Mouse (Mus musculus) hindbrain, postnatal 0 days (tissue): Measurements from ENCODE around the gene Tusc2. TPM values are rescaled to one million over a fixed set of nuclear protein-coding genes. Genes with fewer than 3 reads are reported as not detected.

Experiments used
- ATAC-seq: fragments of 200-750 bp; cut with Nextera tagmentation; 2 replicates; pipeline ENCODE4 v1.8.0; 2017; ENCODE audit warnings: mild to moderate bottlenecking, moderate TSS enrichment, moderate library complexity
- DNase-seq: peaks from one replicate; pipeline ENCODE4 v3.0.0-alpha.2; 2015; ENCODE audit warnings: low spot score
- H3K27ac ChIP-seq: fragments of 300-500 bp; sonication (generic); 2 replicates; pipeline ENCODE4 v1.5.1; 2014; ENCODE audit warnings: mild to moderate bottlenecking
- H3K27me3 ChIP-seq: fragments of 300-500 bp; sonication (generic); 2 replicates; pipeline ENCODE4 v1.6.1; 2014; ENCODE audit warnings: low read length, mixed read lengths; ENCODE audit not compliant: insufficient read depth
- H3K36me3 ChIP-seq: fragments of 300-500 bp; sonication (generic); 2 replicates; pipeline ENCODE4 v1.6.1; 2014; ENCODE audit warnings: low read length, mixed read lengths; ENCODE audit not compliant: insufficient read depth
- H3K4me1 ChIP-seq: fragments of 300-500 bp; sonication (generic); 2 replicates; pipeline ENCODE4 v1.6.1; 2014; ENCODE audit warnings: antibody characterized with exemption, low read length, mixed read lengths; ENCODE audit not compliant: insufficient read depth
- H3K4me2 ChIP-seq: fragments of 300-500 bp; sonication (generic); 2 replicates; pipeline ENCODE4 v1.6.1; 2014; ENCODE audit warnings: low read depth, mild to moderate bottlenecking, low read length, moderate library complexity, mixed read lengths
- H3K4me3 ChIP-seq: fragments of 300-500 bp; sonication (generic); 2 replicates; pipeline ENCODE4 v1.5.1; 2014; ENCODE audit warnings: low read length
- H3K9ac ChIP-seq: fragments of 300-500 bp; sonication (generic); replicated peaks from 2 replicates; pipeline ENCODE4 v1.6.1; 2014; ENCODE audit warnings: mild to moderate bottlenecking, low read length, moderate library complexity, mixed read lengths
- H3K9me3 ChIP-seq: fragments of 300-500 bp; sonication (generic); 2 replicates; pipeline ENCODE4 v1.6.1; 2016; ENCODE audit warnings: low read length, mixed read lengths
- CTCF ChIP-seq: IDR thresholded peaks from 2 replicates; pipeline ENCODE4 v1.5.1; 2016; ENCODE audit warnings: antibody characterized with exemption, control low read depth, low read depth
- WGBS: fragments of 180-500 bp; shearing (Covaris S2); extraction: QIAGEN DNeasy Blood & Tissue Kit; methylation state at CpG from one replicate; pipeline ENCODE4 v1.1.7; 2014; 5-methylcytosine and 5-hydroxymethylcytosine counted together
- polyA plus RNA-seq: library from polyadenylated mRNA; unstranded; fragments of >200 nt; fragmentation: Nextera tagmentation; extraction: Ambion mirVana; gene quantifications from 2 replicates; pipeline ENCODE4 v1.2.1, GENCODE M21; 2015
- total RNA-seq: library from RNA; depleted of rRNA; stranded (reverse); fragments of >200 nt; gene quantifications from 2 replicates; pipeline ENCODE4 v1.2.3, GENCODE M21; 2014

The Tusc2 gene
- total and polyA plus RNA-seq, 2 experiments from 2014 or later, result 115 to 142 TPM

DNA sequence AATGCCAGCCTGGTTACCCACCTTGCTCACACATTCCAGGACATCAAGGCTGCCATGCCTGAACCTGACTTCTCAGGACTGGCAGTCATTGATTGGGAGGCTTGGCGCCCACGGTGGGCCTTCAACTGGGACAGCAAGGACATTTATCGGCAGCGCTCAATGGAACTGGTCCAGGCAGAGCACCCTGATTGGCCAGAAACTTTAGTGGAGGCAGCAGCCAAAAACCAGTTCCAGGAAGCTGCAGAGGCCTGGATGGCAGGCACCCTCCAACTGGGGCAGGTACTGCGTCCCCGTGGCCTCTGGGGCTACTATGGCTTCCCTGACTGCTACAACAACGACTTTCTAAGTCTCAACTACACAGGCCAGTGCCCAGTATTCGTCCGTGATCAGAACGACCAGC is 14.8 kb downstream of the Tusc2 start:
- WGBS, result 91% methylated on average over 10 of the region's 10 CpGs
- H3K9ac ChIP-seq, result no peak overlapping the region
- ATAC-seq, result no peak
- no peaks in the 10 kb centered on the region for H3K27me3 ChIP-seq
- H3K9me3 ChIP-seq, result no peaks in the 10 kb centered on the region
- H3K27ac ChIP-seq, result no peak overlapping the region
- H3K4me1 ChIP-seq, result peaks cover 9% of the 10 kb centered on the region; the same call in 1 of the 2 replicates
- H3K4me3 ChIP-seq, result no peak overlapping the region
- no peak for TF ChIP-seq CTCF
- no peak overlapping the region for H3K4me2 ChIP-seq
- peaks cover 7% of the 10 kb centered on the region; the same call in 1 of the 2 replicates for H3K36me3 ChIP-seq
- no peak for DNase-seq

DNA sequence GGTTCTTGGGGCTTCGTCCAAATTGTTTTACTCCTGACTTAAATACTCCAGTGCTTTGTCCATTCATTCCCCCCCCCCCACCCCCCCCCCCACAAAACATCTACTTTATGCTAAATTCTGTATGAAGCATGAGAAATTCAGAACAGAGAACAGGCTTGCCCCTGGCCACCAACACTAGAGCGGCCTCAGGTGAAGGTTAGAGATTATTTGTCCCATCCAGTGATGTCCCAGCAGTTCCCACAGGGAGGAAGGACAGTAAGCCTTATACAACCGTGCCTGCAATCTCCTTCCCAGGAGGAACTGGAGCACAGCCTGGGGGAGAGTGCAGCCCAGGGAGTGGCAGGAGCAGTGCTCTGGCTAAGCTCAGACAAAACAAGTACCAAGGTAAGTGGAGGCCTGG is 15.5 kb downstream of the Tusc2 start, which contains the start of gene Naa80:
Gene Naa80, plus strand, starts transcription at position 301 of the 400 bp plus-strand sequence.
- Histone ChIP-seq H3K4me1 (peaks cover 9% of the 10 kb centered on the region; the same call in 1 of the 2 replicates), H3K9me3 (no peaks in the 10 kb centered on the region), H3K4me3 (no peak within 1 kb of the TSS), H3K9ac (no peak within 1 kb of the TSS), H3K27ac (peak within 1 kb of the TSS; percentile 88), H3K36me3 (peaks cover 11% of the 10 kb centered on the region; the same call in 1 of the 2 replicates), H3K4me2 (no peak within 1 kb of the TSS), H3K27me3 (no peaks in the 10 kb centered on the region)
- no peak for ATAC-seq
- no peak for DNase-seq
- no peak for TF ChIP-seq CTCF
- 77% methylated on average over 3 of the region's 3 CpGs for WGBS

DNA sequence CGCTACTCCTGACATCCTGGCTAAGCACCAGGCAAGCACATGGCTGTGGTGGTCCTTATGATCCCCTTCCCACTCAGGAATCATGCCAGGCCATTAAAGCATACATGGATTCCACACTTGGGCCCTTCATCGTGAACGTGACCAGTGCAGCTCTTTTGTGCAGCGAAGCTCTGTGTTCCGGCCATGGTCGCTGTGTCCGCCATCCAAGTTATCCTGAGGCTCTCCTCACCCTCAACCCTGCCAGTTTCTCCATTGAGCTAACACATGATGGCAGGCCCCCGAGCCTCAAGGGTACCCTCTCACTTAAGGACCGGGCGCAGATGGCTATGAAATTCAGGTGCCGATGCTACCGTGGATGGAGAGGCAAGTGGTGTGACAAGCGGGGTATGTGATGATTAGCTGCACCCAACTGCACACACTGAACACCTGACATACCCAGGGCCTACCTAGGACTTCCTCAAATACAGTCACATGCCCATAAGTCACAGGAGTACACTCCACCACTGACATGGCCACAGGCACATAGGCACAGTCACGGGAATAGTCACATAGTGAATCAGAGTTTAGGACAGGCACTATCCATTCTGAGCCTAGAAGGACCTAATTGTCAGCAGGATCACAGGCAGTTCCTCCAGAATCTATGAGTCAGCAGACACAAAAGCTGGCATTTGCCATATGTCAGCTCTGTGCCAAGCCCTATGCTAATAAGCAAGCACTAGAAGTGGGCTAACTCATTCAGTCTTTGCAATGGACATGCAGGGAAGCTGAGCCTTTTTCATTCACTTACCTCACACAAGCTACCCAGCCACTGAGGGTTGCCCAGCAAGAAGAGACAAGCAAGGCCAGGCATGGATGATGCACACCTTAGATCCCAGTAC is 16.2 kb downstream of the Tusc2 start:
- Histone ChIP-seq H3K4me3 (no peak overlapping the region), H3K27me3 (no peaks in the 10 kb centered on the region), H3K9ac (no peak overlapping the region), H3K4me2 (no peak overlapping the region), H3K4me1 (peaks cover 9% of the 10 kb centered on the region; the same call in 1 of the 2 replicates), H3K27ac (peak overlapping the region; percentile 88), H3K9me3 (no peaks in the 10 kb centered on the region), H3K36me3 (peaks cover 11% of the 10 kb centered on the region; the same call in 1 of the 2 replicates)
- WGBS, result 85% methylated on average over 14 of the region's 14 CpGs
- ATAC-seq, result no peak
- peak; percentile 15 for DNase-seq
- no peak for TF ChIP-seq CTCF

DNA sequence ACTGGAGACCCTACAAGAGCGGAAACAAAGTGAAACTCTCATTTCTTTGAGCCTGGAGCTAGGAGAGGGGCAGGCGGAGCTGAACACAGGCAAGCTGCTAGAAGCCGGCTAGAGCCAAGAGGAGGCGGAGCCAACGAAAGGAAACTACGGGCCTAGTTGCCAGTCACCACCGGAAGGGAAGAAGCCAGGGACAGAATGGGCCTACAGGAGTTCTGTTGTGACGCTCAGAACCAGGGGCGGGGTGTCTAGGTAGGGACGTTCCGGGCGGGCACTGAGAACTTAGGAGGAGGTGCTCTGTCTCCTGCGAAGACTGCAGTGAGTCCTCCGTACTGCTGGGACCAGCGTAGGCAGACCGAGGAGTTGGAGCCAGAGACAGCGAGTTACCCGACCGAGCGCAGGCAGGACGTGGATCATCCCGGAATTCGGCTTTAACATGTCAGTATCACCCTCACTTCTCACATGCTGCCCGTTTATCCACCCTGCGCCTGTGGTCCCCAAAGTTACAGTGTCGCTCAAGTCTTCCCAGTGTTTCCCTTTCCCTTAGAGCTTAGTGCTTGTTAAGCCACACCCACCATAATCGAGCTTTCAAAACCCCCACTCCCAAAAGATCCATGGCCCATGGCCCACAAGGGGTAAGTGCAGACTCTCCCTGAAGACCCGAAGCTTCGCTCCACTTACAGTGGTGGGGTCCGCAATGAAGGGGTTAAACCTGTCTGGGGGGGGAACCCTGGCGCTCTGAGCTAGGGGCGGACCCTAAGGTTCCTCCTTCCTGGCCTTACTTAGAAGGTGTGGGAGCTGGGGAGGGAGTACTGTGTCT is 17.7 kb downstream of the Tusc2 start, which contains the start of gene Hyal3:
Gene Hyal3, plus strand, starts transcription at position 318 of the 817 bp plus-strand sequence.
- Histone ChIP-seq H3K27me3 (no peaks in the 10 kb centered on the region), H3K36me3 (peaks cover 8% of the 10 kb centered on the region; the same call in 1 of the 2 replicates), H3K4me2 (peak within 1 kb of the TSS; percentile 99), H3K27ac (peak within 1 kb of the TSS; percentile 88), H3K4me3 (peak within 1 kb of the TSS; percentile 56), H3K4me1 (peaks cover 9% of the 10 kb centered on the region; the same call in 1 of the 2 replicates), H3K9ac (peak within 1 kb of the TSS; percentile 66), H3K9me3 (no peaks in the 10 kb centered on the region)
- no peak for TF ChIP-seq CTCF
- ATAC-seq (peak; percentile 84), DNase-seq (peak; percentile 94)
- WGBS, result 1% methylated on average over 32 of the region's 32 CpGs

DNA sequence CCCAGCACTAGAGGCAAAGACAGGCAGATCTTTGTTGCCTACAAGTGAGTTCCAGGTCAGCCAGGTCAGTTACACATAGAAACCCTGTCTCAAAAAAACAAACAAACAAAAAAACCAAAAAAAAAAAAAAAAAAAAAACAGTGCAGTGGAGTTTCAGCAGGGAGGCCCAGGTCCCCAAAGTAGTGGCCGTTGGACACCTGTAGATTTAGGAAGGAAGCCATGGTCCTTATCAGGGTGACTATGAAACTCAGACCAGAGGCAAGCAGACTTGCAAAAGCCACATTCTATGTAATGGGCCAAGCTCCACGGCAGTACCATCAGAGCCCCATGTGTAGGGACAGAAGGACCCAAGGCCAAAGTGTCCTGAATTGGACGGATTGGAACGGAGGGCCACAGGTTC is 18.5 kb downstream of the Tusc2 start:
- Histone ChIP-seq H3K27ac (peak overlapping the region; percentile 88; the same call in 1 of the 2 replicates), H3K4me1 (peaks cover 9% of the 10 kb centered on the region; the same call in 1 of the 2 replicates), H3K9me3 (no peaks in the 10 kb centered on the region), H3K9ac (peak overlapping the region; percentile 66), H3K36me3 (peaks cover 8% of the 10 kb centered on the region; the same call in 1 of the 2 replicates), H3K4me3 (peak overlapping the region; percentile 56), H3K27me3 (no peaks in the 10 kb centered on the region), H3K4me2 (peak overlapping the region; percentile 99)
- DNase-seq, result no peak
- 85% methylated on average over 4 of the region's 4 CpGs for WGBS
- no peak for TF ChIP-seq CTCF
- no peak for ATAC-seq

DNA sequence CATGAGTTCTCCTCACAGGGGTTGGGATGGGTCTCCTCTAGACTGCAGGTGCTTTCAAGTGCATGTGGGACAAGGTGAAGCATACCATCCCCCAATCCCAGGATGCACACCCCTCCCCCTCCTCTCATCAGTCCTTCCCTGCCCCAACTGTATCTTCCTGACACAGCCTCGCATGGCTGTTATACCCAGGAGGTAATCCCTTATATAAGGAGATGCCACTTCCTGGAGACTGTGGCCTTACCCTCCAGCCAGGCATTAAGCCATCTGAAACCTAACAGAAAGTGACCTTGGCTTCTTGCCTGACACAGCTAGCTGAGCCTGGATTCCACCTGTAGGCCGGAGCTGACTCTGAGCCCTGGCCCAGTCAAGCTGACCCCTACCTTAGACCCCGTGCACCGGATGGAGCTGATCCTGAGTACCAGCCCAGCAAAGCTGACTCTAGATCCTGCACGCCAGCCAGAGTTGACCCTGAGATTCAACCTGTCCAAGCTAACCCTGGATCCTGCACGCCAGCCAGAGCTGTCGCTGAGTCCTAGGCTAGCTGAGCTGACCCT is 19.5 kb downstream of the Tusc2 start:
- Histone ChIP-seq H3K4me1 (peaks cover 9% of the 10 kb centered on the region; the same call in 1 of the 2 replicates), H3K9me3 (no peaks in the 10 kb centered on the region), H3K36me3 (peaks cover 8% of the 10 kb centered on the region; the same call in 1 of the 2 replicates), H3K9ac (no peak overlapping the region), H3K4me2 (no peak overlapping the region), H3K27ac (no peak overlapping the region), H3K4me3 (no peak overlapping the region), H3K27me3 (no peaks in the 10 kb centered on the region)
- 87% methylated on average over 7 of the region's 7 CpGs for WGBS
- no peak for TF ChIP-seq CTCF
- no peak for DNase-seq
- ATAC-seq, result no peak
